Mouse (Mus musculus): ENCODE data around the gene Nphp4.

- TF ChIP-seq GATA1 (IDR thresholded peaks at IDR 0.05; ENCODE audit: low read length) (no peak), TAL1 (IDR thresholded peaks at IDR 0.05; ENCODE audit: low read length) (no peak)
Measured at GRCm38 (mm10) chr4:152549507-152550202, 73.1 kb downstream of the Nphp4 start.
